Mouse (Mus musculus): ENCODE results near the gene Dpp8.
"Not testable (repeated sequence)": the region's sequence is repeated elsewhere in the genome, so short reads cannot be mapped to it uniquely, and the experiment has no call there.

Gene Dpp8

GRCm38 (mm10) chr9:65022580-65023135 lies 9.6 kb upstream of the Dpp8 start:
- no peak for DNase-seq

DNA sequence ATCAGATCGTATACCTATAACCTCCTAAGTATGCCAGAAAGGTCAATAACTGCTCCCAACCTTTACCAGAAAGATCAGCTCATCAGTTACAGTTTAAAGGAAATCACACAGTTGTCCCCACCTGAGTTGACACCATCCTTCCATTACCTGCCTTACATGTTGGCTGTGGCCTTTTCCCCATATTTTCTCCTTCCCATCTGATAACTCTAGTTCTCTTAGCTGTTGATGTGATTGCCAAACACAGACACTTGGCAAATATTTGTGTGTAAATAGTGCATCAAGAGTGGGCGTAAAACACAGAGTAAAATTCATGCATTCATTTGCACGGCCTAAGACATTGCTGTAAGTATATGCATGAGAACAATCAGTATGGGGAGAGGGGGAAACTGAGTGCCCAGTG lies 8.8 kb upstream of the Dpp8 start:
- no peak for DNase-seq

GRCm38 (mm10) chr9:65027241-65027640 lies 5.0 kb upstream of the Dpp8 start:
- no peak for DNase-seq

- no peak for DNase-seq
These were observed 3.9 kb upstream of the Dpp8 start for GRCm38 (mm10) chr9:65028313-65028712.

- DNase-seq = not testable (repeated sequence)
These were observed 859 bp upstream of the Dpp8 start for GRCm38 (mm10) chr9:65031355-65031754.

DNA sequence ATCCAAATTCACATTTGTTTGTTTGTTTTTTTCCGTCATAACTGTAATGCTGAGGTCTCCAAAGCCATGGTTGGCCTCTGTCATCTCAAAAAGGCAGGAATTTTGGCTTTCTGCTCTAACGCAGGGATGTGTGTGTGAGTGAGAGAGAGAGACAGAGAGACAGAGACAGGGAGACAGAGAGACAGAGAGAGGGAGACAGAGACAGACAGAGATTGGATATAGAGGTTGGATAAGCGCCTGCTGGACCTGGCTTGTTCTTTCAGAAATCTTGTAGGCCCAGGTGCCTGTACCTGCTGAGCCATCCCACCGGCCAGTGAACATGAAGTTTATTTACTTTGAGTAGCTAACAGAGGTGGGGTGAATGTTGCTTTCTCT lies 333 bp upstream of the Dpp8 start:
- no peak for DNase-seq

DNA sequence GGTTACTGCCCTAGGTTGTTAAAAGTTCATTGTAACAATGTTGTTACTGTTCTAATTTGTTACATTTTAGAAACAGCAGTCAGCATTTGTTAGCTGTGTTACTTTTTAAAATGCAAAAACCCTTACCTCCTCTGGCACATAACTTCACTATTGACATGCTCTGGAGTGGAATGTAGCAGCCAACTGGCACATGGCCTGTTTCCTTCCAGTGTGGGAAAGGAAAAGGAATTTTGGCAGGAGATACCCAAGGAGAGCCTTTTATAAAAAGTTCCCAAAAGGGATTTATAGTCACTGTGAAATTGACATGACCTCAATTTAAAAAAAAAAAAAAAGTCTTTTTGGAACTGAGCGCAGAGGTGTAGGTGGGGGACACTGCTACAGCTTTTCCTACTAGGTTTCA lies 4.2 kb downstream of the Dpp8 start:
- no peak for DNase-seq

DNA sequence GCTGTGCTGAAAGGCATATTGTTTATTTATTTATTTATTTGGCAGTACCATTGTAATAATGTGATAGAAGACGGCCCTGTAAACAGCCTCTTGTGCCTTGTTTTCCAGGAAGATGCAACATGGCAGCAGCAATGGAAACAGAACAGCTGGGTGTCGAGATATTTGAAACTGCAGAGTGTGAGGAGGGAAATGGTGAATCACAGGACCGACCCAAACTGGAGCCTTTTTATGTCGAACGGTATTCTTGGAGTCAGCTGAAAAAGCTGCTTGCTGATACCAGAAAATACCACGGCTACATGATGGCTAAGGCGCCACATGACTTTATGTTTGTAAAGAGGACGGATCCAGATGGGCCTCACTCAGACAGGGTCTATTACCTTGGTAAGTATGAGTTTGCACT lies 4.6 kb downstream of the Dpp8 start:
- no peak for DNase-seq

DNA sequence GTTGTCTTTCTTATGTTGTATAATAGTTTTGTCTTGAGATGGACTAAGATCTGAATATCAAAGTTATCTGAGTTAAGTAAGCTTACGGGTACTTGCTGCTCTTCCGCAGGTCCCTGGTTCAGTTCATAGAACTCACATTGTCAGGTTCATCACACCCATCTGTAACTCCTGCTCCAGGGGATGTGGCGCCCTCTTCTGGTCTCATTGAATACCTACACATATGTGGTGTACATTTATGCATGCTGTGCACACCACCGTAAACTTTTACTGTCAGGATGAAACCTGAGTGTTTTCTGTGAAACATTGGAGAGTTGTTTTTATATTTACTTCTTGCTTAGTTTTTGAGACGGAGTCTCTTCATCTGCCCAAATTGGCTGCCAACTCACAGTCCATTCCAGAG lies 9.2 kb downstream of the Dpp8 start:
- DNase-seq = no peak

- no peak for DNase-seq
These were observed 14.8 kb downstream of the Dpp8 start for GRCm38 (mm10) chr9:65046993-65047392.

DNA sequence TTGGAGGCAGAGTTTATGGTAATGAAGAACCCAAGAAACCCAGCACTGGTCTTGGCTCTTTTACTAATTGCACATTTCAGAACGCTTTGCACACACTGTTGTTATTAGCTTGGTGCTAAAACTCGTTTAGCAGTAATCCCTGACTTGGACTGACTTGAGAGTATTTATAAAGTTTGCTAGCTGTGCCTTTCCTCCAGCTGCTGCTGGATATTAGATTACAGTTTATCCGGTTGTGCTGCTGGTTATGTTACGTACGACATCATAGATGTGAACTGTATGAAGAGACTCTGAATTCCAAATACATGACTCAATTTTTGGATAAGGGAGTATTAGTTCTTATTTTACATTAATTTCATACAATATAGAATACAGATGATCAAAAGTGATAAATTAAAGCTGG lies 17.2 kb downstream of the Dpp8 start:
- DNase-seq = no peak

GRCm38 (mm10) chr9:65050981-65051380 lies 18.8 kb downstream of the Dpp8 start:
- no peak for DNase-seq

DNA sequence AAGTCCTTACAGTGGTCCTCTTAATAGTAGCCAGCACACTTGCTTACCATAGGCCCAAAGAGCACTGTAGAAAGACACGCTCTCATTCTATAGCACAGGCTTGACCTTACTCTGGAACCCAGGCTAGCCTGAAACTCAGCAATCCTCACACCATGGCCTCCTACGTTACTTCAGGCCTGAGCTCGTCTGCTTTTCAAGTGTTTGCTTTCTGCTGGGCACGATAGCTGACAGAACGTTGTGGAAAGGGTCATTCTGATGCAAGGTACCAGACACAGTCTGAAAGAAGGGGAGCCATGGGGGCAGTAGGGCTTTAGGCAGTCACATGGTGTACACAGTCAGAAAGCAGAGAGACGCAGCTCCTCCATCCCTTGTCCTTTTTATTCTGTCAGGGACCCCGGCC lies 32.0 kb downstream of the Dpp8 start:
- DNase-seq = no peak

GRCm38 (mm10) chr9:65070587-65070986 lies 38.4 kb downstream of the Dpp8 start:
- no peak for DNase-seq

DNA sequence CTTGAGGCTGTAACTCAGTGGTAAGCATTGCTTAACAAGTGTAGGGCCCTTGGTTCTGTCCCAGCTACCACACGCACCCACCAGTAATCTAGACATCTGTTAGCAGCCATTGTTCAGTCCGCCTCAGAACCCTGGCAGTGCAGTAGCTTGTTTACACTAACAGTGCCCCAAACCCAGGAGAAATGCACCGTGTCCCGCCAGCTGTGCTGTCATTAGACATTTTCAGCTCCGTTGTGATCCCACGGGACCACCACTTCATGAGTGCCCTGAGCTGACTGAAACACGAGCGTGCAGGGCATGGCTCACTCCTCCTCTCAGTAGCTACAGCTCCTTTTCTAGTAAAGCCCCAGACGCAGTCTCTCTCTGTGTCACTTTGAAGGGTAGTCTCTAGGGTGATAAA lies 41.3 kb downstream of the Dpp8 start:
- no peak for DNase-seq

DNA sequence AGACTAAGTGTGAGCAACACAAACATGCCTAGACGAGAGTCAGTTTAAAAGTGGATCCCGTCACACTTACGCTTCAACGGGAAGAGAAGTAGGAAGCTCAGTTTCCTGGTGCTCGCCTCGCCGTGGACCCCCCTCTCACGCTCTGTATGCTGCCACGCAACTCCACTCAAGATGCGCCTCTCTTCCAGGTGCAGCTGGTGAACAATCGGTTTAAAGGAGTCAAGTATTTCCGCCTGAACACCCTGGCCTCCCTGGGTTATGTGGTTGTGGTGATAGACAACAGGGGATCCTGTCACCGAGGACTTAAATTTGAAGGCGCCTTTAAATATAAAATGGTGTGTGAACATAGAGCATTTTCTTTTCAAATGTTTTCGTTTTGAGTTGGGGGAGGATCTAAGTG lies 42.0 kb downstream of the Dpp8 start:
- no peak for DNase-seq

DNA sequence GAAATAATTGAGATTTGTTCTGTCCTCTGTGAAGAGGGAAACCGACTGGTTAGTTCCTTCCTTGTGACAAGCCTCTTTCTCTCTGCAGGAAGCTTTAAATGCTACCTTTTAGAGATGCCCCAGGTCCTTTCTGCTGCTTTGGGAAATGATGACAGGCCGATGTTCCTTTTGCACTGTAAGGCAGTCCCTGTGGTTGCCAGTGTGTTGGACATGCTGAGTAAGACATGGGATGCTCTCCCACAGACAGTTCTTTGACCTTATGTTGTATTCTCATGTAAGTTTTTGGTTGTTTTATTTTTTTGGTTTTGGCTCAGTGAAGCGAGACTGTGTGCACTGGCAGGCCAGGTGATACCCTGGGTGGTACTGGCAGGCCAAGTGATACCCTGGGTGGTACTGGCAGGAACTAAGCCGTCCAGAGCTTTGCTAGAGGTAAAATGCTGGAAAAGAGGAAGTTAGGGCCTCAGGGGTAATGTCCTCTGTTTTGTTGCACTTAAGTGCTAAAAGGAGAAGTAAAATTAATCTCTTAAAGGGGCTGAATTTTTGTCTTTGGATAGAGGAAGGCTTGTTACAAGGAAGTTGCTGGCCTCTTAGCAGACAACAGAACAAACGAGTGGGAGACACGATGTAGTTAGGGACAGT lies 42.8 kb downstream of the Dpp8 start:
- no peak for DNase-seq

DNA sequence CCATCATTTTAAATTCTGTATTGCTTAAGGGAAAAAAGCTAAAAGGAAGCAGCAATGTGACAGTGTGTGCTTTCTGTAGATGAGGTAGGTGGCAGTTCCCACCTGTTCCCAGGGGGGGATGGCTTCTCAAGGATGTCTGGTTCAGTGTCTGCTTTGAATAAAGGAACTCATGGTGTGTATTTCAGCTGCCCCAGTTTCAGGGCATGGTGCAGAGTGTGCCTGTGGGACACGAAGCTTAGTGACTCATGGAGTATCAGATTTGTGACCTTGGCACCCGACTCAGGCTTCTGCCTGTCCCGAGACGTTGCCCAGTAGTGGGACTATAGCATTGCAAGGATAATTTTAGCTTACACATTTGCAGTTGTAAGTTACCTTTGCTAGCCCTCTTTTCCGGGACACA lies 45.3 kb downstream of the Dpp8 start:
- no peak for DNase-seq

- not testable (repeated sequence) for DNase-seq
These were observed 47.9 kb downstream of the Dpp8 start for GRCm38 (mm10) chr9:65080141-65080540.

- DNase-seq = no peak
These were observed 51.0 kb downstream of the Dpp8 start for GRCm38 (mm10) chr9:65083075-65083765.

DNA sequence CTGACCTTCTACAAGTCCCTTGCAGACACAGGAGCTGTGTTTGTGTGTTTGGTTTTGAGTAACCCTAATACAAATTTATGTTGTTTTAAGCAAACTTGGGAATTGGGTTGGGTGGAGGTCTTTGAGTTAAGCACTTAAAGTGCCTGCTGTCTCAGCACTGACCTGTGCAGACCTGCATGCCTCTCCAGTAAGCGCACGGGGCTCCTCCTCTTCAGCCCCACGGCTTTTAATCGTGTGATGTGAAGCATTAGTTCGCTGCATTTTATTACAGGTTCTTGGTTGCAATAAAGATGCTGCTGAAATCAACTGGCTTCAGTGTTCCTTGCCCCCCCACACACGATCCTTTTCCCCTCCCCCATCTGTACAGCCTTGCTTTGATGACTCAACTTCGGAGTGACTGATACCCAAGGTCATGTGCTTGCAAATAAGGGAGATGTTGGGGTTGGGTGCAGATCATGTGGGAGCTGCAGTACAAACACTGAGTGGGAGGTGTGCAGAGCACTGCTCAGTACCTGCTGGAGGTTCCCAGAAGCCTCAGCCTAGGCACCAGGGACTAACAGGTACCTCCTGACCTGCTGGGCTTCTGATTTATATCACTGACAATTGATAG lies 52.1 kb downstream of the Dpp8 start:
- no peak for DNase-seq

DNA sequence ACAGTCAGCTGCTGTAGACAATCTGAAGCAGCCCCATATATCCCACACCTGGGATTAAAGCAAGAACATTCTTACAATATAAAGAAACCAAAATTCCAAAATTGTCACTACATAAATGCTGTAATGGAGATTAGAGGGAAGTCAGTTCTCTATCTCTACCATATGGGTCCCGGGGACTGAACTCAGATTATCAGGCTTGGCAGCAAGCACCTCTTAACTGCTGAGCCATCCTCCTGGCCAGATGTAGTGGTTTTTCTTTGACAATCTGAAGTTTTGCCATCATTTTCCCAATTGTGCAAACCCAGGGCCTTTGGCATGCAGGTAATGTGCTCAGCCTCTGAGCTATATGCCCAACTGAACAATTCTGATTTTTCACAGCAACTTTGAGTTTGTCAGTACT lies 53.1 kb downstream of the Dpp8 start:
- DNase-seq = no peak

DNA sequence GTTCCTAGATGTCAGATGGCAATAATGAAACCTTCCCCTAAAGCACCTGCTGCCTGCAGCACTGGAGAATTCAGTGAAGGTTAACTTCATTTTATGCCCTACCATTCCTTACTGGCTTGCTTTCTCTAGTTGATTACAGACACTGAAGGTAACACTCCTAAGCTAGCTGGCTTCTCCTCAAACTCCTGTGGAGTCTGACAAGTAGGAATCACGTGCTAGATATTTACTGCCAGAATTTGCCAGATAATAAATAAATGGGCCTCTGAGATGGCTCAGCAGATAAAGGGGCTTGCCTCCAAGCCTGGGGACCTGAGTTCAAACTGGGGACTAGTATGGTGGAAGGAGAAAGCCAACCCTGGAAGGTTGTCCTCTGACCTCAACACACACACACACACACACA lies 54.6 kb downstream of the Dpp8 start:
- DNase-seq = no peak

GRCm38 (mm10) chr9:65087490-65087889 lies 55.3 kb downstream of the Dpp8 start:
- no peak for DNase-seq
